Mouse (Mus musculus) liver, adult 2 months (tissue): ENCODE measurements around the gene Bicral. TPM values are rescaled to one million over a fixed set of nuclear protein-coding genes. Genes with fewer than 3 reads are reported as not detected.

Experiments used
- DNase-seq: peaks from one replicate; pipeline ENCODE4 v3.0.0-alpha.2; 2011; ENCODE audit warnings: low read depth, low spot score; ENCODE audit errors: extremely low read depth
- H3K27ac ChIP-seq: fragments of 200-500 bp; replicated peaks from 2 replicates; pipeline ENCODE4 v1.5.1; 2012; ENCODE audit warnings: low read depth, mild to moderate bottlenecking, control low read depth, inconsistent platforms, low read length; ENCODE audit not compliant: insufficient read depth
- H3K27me3 ChIP-seq: fragments of 200-500 bp; 2 replicates; pipeline ENCODE4 v1.6.1; 2012; ENCODE audit warnings: mild to moderate bottlenecking, moderate library complexity, low read length, inconsistent platforms; ENCODE audit not compliant: control insufficient read depth, insufficient read depth
- H3K36me3 ChIP-seq: fragments of 200-500 bp; 2 replicates; pipeline ENCODE4 v1.6.1; 2012; ENCODE audit warnings: low read length, inconsistent platforms; ENCODE audit not compliant: control insufficient read depth, insufficient read depth
- H3K4me1 ChIP-seq: fragments of 200-500 bp; 2 replicates; pipeline ENCODE4 v1.6.1; 2011; ENCODE audit warnings: low read length; ENCODE audit not compliant: control insufficient read depth, insufficient read depth
- H3K4me3 ChIP-seq: fragments of 200-500 bp; 2 replicates; pipeline ENCODE4 v1.5.1; 2011; ENCODE audit warnings: low read depth, mild to moderate bottlenecking, control low read depth, low read length, moderate library complexity; ENCODE audit not compliant: insufficient read depth
- H3K79me2 ChIP-seq: fragments of 200-500 bp; 2 replicates; pipeline ENCODE4 v1.6.1; 2012; ENCODE audit warnings: inconsistent platforms, mild to moderate bottlenecking, low read length, moderate library complexity; ENCODE audit not compliant: control insufficient read depth, insufficient read depth
- H3K9ac ChIP-seq: fragments of 200-500 bp; 2 replicates; pipeline ENCODE4 v1.6.1; 2012; ENCODE audit warnings: low read depth, mild to moderate bottlenecking, control low read depth, inconsistent platforms, low read length
- CTCF ChIP-seq: fragments of 200-500 bp; IDR thresholded peaks from 2 replicates; pipeline ENCODE4 v1.5.1; 2011; ENCODE audit warnings: low read depth, low read length, control low read depth
- POLR2A ChIP-seq: fragments of 200-500 bp; IDR thresholded peaks from 2 replicates; pipeline ENCODE4 v1.6.1; 2011; ENCODE audit warnings: low read length, control low read depth; ENCODE audit not compliant: insufficient read depth; ENCODE audit errors: extremely low read depth
- WGBS: fragments of 180-500 bp; shearing (Covaris S2); methylation state at CpG from one replicate; pipeline ENCODE4 v1.1.7; 2018; 5-methylcytosine and 5-hydroxymethylcytosine counted together
- polyA plus RNA-seq: library from polyadenylated mRNA; depleted of rRNA; stranded (reverse); fragments of >200 nt; gene quantifications from 2 replicates; pipeline ENCODE4 v1.2.3, GENCODE M21; 2012
- total RNA-seq: library from RNA; depleted of rRNA; stranded (reverse); fragments of >200 nt; gene quantifications from 2 replicates; pipeline ENCODE4 v1.2.3, GENCODE M21; 2014

The Bicral gene
- total and polyA plus RNA-seq, 2 experiments = 3.2 to 7.9 TPM

DNA sequence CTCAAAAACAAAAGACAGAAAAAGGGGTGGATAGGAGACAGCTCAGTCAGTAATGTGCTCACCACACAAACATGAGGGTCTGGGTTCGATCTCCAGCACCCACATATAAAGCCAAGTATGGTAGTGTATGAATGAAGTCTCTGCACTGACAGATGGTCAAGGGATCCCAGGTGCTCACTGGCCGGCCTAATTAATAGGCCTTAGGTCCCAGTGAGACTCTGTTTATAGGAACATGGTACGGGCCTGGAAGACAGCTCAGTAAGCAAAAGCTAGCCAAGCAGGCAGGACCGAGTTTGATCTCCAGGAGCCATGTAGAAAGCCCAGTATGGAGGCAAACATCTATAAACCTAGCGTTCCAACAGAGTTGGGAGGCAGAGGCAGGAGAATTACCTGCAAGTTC lies 18.8 kb upstream of the Bicral start:
- DNase-seq = no peak
- Histone ChIP-seq H3K9ac (no peak overlapping the region), H3K36me3 (no peaks in the 10 kb centered on the region), H3K4me1 (peaks cover 28% of the 10 kb centered on the region), H3K27ac (peak overlapping the region; percentile 17), H3K79me2 (peaks cover 14% of the 10 kb centered on the region), H3K4me3 (no peak overlapping the region), H3K27me3 (no peaks in the 10 kb centered on the region)
- TF ChIP-seq CTCF = no peak
- TF ChIP-seq POLR2A = no peak
- WGBS = 93% methylated on average over 5 of the region's 5 CpGs

- TF ChIP-seq CTCF (no peak), POLR2A (no peak)
- Histone ChIP-seq H3K27ac (peak overlapping the region; percentile 73), H3K79me2 (peaks cover 13% of the 10 kb centered on the region; the same call in 1 of the 2 replicates), H3K36me3 (no peaks in the 10 kb centered on the region), H3K27me3 (no peaks in the 10 kb centered on the region), H3K4me1 (peaks cover 32% of the 10 kb centered on the region), H3K4me3 (no peak overlapping the region), H3K9ac (peak overlapping the region; percentile 14; the same call in 1 of the 2 replicates)
- 24% methylated on average over 8 of the region's 8 CpGs for WGBS
- DNase-seq = peak; percentile 96
Measured at GRCm38 (mm10) chr17:46876371-46876950, 18.2 kb upstream of the Bicral start.

DNA sequence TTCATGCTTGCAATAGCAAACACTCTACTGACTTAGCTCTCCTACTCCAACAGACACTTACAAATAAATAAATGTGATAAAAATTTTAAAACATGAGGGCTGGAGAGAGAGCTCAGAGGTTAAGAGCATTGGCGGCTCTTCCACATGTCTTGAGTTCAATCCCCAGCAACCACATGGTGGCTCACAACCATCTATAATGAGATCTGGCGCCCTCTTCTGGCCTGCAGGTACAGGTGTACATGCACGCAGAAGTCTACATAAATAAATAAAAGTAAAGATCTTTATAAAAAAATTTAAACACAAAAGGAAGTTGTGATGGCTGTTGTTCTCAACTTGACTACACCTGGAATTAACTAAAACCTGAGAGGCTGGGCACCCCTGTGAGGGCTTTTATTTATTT lies 17.3 kb upstream of the Bicral start:
- Histone ChIP-seq H3K4me3 (no peak overlapping the region), H3K9ac (no peak overlapping the region), H3K36me3 (no peaks in the 10 kb centered on the region), H3K27me3 (no peaks in the 10 kb centered on the region), H3K27ac (no peak overlapping the region), H3K79me2 (peaks cover 20% of the 10 kb centered on the region; the same call in 1 of the 2 replicates), H3K4me1 (peaks cover 32% of the 10 kb centered on the region)
- no peak for DNase-seq
- WGBS = 74% methylated on average over 3 of the region's 3 CpGs
- TF ChIP-seq CTCF (peak; percentile 34; the same call in 1 of the 2 replicates), POLR2A (no peak)

DNA sequence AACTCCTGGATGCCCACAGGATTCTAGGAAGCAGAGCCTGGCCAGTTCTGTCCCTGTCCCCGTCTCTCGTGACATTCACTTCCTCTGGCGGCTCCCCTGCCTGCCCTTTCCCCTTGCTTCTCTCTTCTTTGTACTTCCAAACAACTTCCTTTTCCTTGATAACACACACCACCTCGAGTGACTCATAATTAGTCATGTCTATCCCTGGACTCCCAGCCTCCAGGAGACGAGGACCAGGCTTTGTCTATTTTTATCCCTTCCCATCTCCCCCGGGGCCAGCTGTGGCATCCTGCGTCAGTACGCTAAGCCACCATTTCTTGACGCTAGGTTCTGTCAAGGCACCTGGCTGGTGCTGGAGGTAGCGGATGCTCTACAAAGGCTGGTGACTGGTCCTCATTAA lies 15.9 kb upstream of the Bicral start:
- no peak for TF ChIP-seq POLR2A
- no peak overlapping the region for H3K9ac ChIP-seq
- no peaks in the 10 kb centered on the region for H3K36me3 ChIP-seq
- peak overlapping the region; percentile 59 for H3K27ac ChIP-seq
- H3K79me2 ChIP-seq = peaks cover 23% of the 10 kb centered on the region; the same call in 1 of the 2 replicates
- WGBS = 47% methylated on average over 10 of the region's 10 CpGs
- no peak overlapping the region for H3K4me3 ChIP-seq
- peak; percentile 31 for DNase-seq
- H3K4me1 ChIP-seq = peaks cover 32% of the 10 kb centered on the region
- H3K27me3 ChIP-seq = no peaks in the 10 kb centered on the region

GRCm38 (mm10) chr17:46872806-46873205 lies 14.5 kb upstream of the Bicral start:
- TF ChIP-seq POLR2A (no peak), CTCF (no peak)
- H3K79me2 ChIP-seq = peaks cover 20% of the 10 kb centered on the region; the same call in 1 of the 2 replicates
- 38% methylated on average over 7 of the region's 7 CpGs for WGBS
- H3K27me3 ChIP-seq = no peaks in the 10 kb centered on the region
- DNase-seq = peak; percentile 87
- no peak overlapping the region for H3K4me3 ChIP-seq
- no peaks in the 10 kb centered on the region for H3K36me3 ChIP-seq
- H3K4me1 ChIP-seq = peaks cover 32% of the 10 kb centered on the region
- peak overlapping the region; percentile 90 for H3K27ac ChIP-seq
- H3K9ac ChIP-seq = peak overlapping the region; percentile 29; the same call in 1 of the 2 replicates

GRCm38 (mm10) chr17:46870913-46871312 lies 12.6 kb upstream of the Bicral start:
- H3K9ac ChIP-seq = no peak overlapping the region
- no peak overlapping the region for H3K27ac ChIP-seq
- no peaks in the 10 kb centered on the region for H3K36me3 ChIP-seq
- H3K4me3 ChIP-seq = no peak overlapping the region
- peaks cover 24% of the 10 kb centered on the region for H3K4me1 ChIP-seq
- no peaks in the 10 kb centered on the region for H3K27me3 ChIP-seq
- 33% methylated on average over 1 of the region's 1 CpGs for WGBS
- DNase-seq = no peak
- TF ChIP-seq CTCF (no peak), POLR2A (no peak)
- peaks cover 26% of the 10 kb centered on the region for H3K79me2 ChIP-seq
